Mouse (Mus musculus): ENCODE results near the gene Bmp2k.

- TF ChIP-seq GATA1 (IDR thresholded peaks at IDR 0.05; ENCODE audit: borderline replicate concordance, low read length) (no peak), FLI1 (IDR thresholded peaks at IDR 0.05; ENCODE audit: low read length) (no peak)
Measured at GRCm38 (mm10) chr5:96975112-96975511, 22.4 kb upstream of the Bmp2k start.

All from megakaryocyte, embryonic 14.5 days (primary cell).